Mouse (Mus musculus) heart, postnatal 0 days (tissue): ENCODE measurements around the gene Ubr1. TPM values are rescaled to one million over a fixed set of nuclear protein-coding genes. Genes with fewer than 3 reads are reported as not detected.
A peak's percentile ranks its signal among the peaks of the same experiment; 100 is the strongest.

Source experiments
- ATAC-seq: fragments of 200-750 bp; cut with Nextera tagmentation; 2 replicates; pipeline ENCODE4 v1.8.0; 2017; ENCODE audit warnings: low read depth, moderate number of reproducible peaks, moderate library complexity; ENCODE audit not compliant: insufficient read depth
- DNase-seq: peaks from one replicate; pipeline ENCODE4 v3.0.0-alpha.2; 2016; ENCODE audit warnings: low spot score
- H3K27ac ChIP-seq: fragments of 300-500 bp; sonication (generic); 2 replicates; pipeline ENCODE4 v1.5.1; 2014; ENCODE audit warnings: low read depth, mild to moderate bottlenecking
- H3K27me3 ChIP-seq: fragments of 300-500 bp; sonication (generic); 2 replicates; pipeline ENCODE4 v1.6.1; 2014; ENCODE audit warnings: low read length, mixed read lengths; ENCODE audit not compliant: control insufficient read depth, insufficient read depth
- H3K36me3 ChIP-seq: fragments of 300-500 bp; sonication (generic); replicated peaks from 2 replicates; pipeline ENCODE4 v1.6.1; 2014; ENCODE audit warnings: low read length, mixed read lengths; ENCODE audit not compliant: control insufficient read depth, insufficient read depth
- H3K4me1 ChIP-seq: fragments of 300-500 bp; sonication (generic); 2 replicates; pipeline ENCODE4 v1.6.1; 2014; ENCODE audit warnings: antibody characterized with exemption; ENCODE audit not compliant: control insufficient read depth, insufficient read depth
- H3K4me2 ChIP-seq: fragments of 300-500 bp; sonication (generic); 2 replicates; pipeline ENCODE4 v1.6.1; 2014; ENCODE audit warnings: low read depth, mild to moderate bottlenecking, low read length, moderate library complexity
- H3K4me3 ChIP-seq: fragments of 300-500 bp; sonication (generic); 2 replicates; pipeline ENCODE4 v1.5.1; 2014; ENCODE audit warnings: low read depth, low read length
- H3K9ac ChIP-seq: fragments of 300-500 bp; sonication (generic); replicated peaks from 2 replicates; pipeline ENCODE4 v1.6.1; 2014; ENCODE audit warnings: low read depth, low read length, mixed read lengths
- H3K9me3 ChIP-seq: fragments of 300-500 bp; sonication (generic); replicated peaks from 2 replicates; pipeline ENCODE4 v1.6.1; 2016; ENCODE audit warnings: low read length; ENCODE audit not compliant: control insufficient read depth
- CTCF ChIP-seq: IDR thresholded peaks from 2 replicates; pipeline ENCODE4 v1.5.1; 2016; ENCODE audit warnings: antibody characterized with exemption, control low read depth, low read depth
- EP300 ChIP-seq: IDR thresholded peaks from 2 replicates; pipeline ENCODE4 v1.6.1; 2016; ENCODE audit warnings: antibody characterized with exemption, low read depth
- WGBS: fragments of 180-500 bp; shearing (Covaris S2); extraction: QIAGEN DNeasy Blood & Tissue Kit; methylation state at CpG from one replicate; pipeline ENCODE4 v1.1.7; 2014; 5-methylcytosine and 5-hydroxymethylcytosine counted together
- polyA plus RNA-seq: library from polyadenylated mRNA; unstranded; fragments of >200 nt; fragmentation: Nextera tagmentation; extraction: Ambion mirVana; gene quantifications from 2 replicates; pipeline ENCODE4 v1.2.1, GENCODE M21; 2015
- total RNA-seq: library from RNA; depleted of rRNA; stranded (reverse); fragments of >200 nt; gene quantifications from 2 replicates; pipeline ENCODE4 v1.2.3, GENCODE M21; 2014; ENCODE audit warnings: low replicate concordance

Gene Ubr1
- total and polyA plus RNA-seq, 2 experiments from 2014 or later: 14.3 to 28.9 TPM

GRCm38 (mm10) chr2:120909556-120909955 lies 61.0 kb downstream of the Ubr1 start:
- no peaks in the 10 kb centered on the region for H3K27me3 ChIP-seq
- H3K4me1 ChIP-seq: no peaks in the 10 kb centered on the region
- H3K4me2 ChIP-seq: no peak overlapping the region
- no peak overlapping the region for H3K4me3 ChIP-seq
- no peak overlapping the region for H3K9ac ChIP-seq
- DNase-seq (no peak), ATAC-seq (no peak)
- H3K36me3 ChIP-seq: peaks cover 51% of the 10 kb centered on the region
- no peak for TF ChIP-seq CTCF
- TF ChIP-seq EP300: no peak
- WGBS: 75% methylated on average over 4 of the region's 4 CpGs
- no peaks in the 10 kb centered on the region for H3K9me3 ChIP-seq
- H3K27ac ChIP-seq: no peak overlapping the region

GRCm38 (mm10) chr2:120896361-120896760 lies 74.2 kb downstream of the Ubr1 start:
- DNase-seq: no peak
- Histone ChIP-seq H3K9me3 (no peaks in the 10 kb centered on the region), H3K4me2 (no peak overlapping the region), H3K9ac (no peak overlapping the region), H3K27ac (no peak overlapping the region), H3K27me3 (no peaks in the 10 kb centered on the region), H3K4me3 (no peak overlapping the region), H3K36me3 (peaks cover 90% of the 10 kb centered on the region), H3K4me1 (no peaks in the 10 kb centered on the region)
- ATAC-seq: no peak
- TF ChIP-seq EP300: no peak
- no peak for TF ChIP-seq CTCF
- 96% methylated on average over 3 of the region's 3 CpGs for WGBS

- Histone ChIP-seq H3K27me3 (no peaks in the 10 kb centered on the region), H3K9ac (no peak overlapping the region), H3K4me1 (no peaks in the 10 kb centered on the region), H3K4me3 (no peak overlapping the region), H3K4me2 (no peak overlapping the region), H3K9me3 (no peaks in the 10 kb centered on the region), H3K27ac (no peak overlapping the region), H3K36me3 (peaks cover 52% of the 10 kb centered on the region)
- TF ChIP-seq CTCF (no peak), EP300 (no peak)
- no peak for DNase-seq
- 91% methylated on average over 5 of the region's 5 CpGs for WGBS
- ATAC-seq: no peak
These were observed 82.9 kb downstream of the Ubr1 start for GRCm38 (mm10) chr2:120887601-120888000.

DNA sequence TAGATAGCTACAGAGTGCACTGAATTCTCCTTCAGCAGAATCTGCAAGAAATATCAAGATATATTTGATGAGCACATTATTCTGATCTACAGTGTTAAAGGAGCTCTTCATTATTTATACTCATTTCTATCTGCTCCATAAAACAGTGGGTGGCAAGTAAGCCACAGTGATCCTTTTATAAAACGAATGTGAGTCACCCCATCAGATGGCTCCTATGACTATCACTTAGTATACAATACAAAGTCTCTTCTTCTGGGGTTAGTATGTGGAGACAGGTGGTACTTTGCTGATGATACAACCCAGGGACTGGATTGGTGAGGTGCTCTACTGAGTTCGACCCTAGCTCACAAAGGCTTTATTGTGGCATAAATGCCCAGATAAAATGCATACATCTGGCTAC lies 97.3 kb downstream of the Ubr1 start:
- H3K4me1 ChIP-seq: no peaks in the 10 kb centered on the region
- no peaks in the 10 kb centered on the region for H3K27me3 ChIP-seq
- no peak for ATAC-seq
- no peak overlapping the region for H3K4me3 ChIP-seq
- H3K36me3 ChIP-seq: peaks cover 54% of the 10 kb centered on the region
- no peak for TF ChIP-seq EP300
- TF ChIP-seq CTCF: no peak
- no peak overlapping the region for H3K27ac ChIP-seq
- no peaks in the 10 kb centered on the region for H3K9me3 ChIP-seq
- H3K9ac ChIP-seq: no peak overlapping the region
- 80% methylated on average over 2 of the region's 2 CpGs for WGBS
- H3K4me2 ChIP-seq: no peak overlapping the region
- no peak for DNase-seq

GRCm38 (mm10) chr2:120871447-120872336 lies 98.8 kb downstream of the Ubr1 start:
- Histone ChIP-seq H3K4me2 (no peak overlapping the region), H3K9me3 (no peaks in the 10 kb centered on the region), H3K36me3 (peaks cover 42% of the 10 kb centered on the region), H3K27me3 (no peaks in the 10 kb centered on the region), H3K9ac (no peak overlapping the region), H3K27ac (peak overlapping the region; percentile 80), H3K4me3 (no peak overlapping the region), H3K4me1 (no peaks in the 10 kb centered on the region)
- no peak for TF ChIP-seq EP300
- TF ChIP-seq CTCF: no peak
- peak; percentile 57 for DNase-seq
- peak; percentile 80 for ATAC-seq
- 18% methylated on average over 9 of the region's 9 CpGs for WGBS

- peaks cover 38% of the 10 kb centered on the region for H3K36me3 ChIP-seq
- no peak for ATAC-seq
These were observed 103.2 kb downstream of the Ubr1 start for GRCm38 (mm10) chr2:120867336-120867735.

More at GRCm38 (mm10) chr2:120867336-120867735, 103.2 kb downstream of the Ubr1 start:
- Histone ChIP-seq H3K4me2 (no peak overlapping the region), H3K27ac (no peak overlapping the region), H3K9me3 (no peaks in the 10 kb centered on the region), H3K4me1 (no peaks in the 10 kb centered on the region), H3K4me3 (no peak overlapping the region), H3K27me3 (no peaks in the 10 kb centered on the region), H3K9ac (no peak overlapping the region)
- TF ChIP-seq CTCF (no peak), EP300 (no peak)
- no peak for DNase-seq
- 76% methylated on average over 5 of the region's 5 CpGs for WGBS
